ENCODE assay signal across 8 mouse cellular contexts in genomic region chr11:100319492-100320171, GRCm38 (mm10). TPM values are rescaled to one million over a fixed set of nuclear protein-coding genes. Genes with fewer than 3 reads are reported as not detected.
A peak's percentile ranks its signal among the peaks of the same experiment; 100 is the strongest.
DNase-seq lines count a peak whose midpoint lies in the region; ATAC-seq and TF ChIP-seq lines count a peak whose summit lies in the region.

Gene Eif1 (plus strand): TSS chr11:100319885.

- WGBS in forebrain, embryonic 15.5 days = 1% methylated on average over 55 of the region's 58 CpGs
- under 1% methylated on average over 58 of the region's 58 CpGs for WGBS in lung, adult 2 months

- peak within 1 kb of the TSS; percentile 91 to 94 for H3K4me3 ChIP-seq in ES-E14 (ENCODE audit: insufficient read depth in 1 of 2, low read depth in 1 of 2, low read length in 2 of 2, poor library complexity in 1 of 2, severe bottlenecking in 1 of 2)
- peak within 1 kb of the TSS; percentile 89 for H3K4me3 ChIP-seq in forebrain, embryonic 15.5 days
- peak within 1 kb of the TSS; percentile 97 for H3K4me3 ChIP-seq in lung, adult 2 months (replicated peaks; ENCODE audit: extremely low read depth, low read depth, low read length)

- in situ Hi-C loops in ES-E14 (cut with MboI; ENCODE audit: low sequenced_read_pairs in 2 of 2, unreplicated experiment in 2 of 2) = no loop called here

- DNase-seq in ES-E14 (ENCODE audit: low read depth, low spot score) = peak; percentile 100
- peak; percentile 100 for DNase-seq in cerebellum, adult 11-12 months
- DNase-seq in heart, postnatal 25 days (ENCODE audit: low spot score) = peak; percentile 99
- peak; percentile 100 for DNase-seq in layer of hippocampus, adult 18-20 months (ENCODE audit: low spot score in 2 of 2)
- peak; percentile 100 for DNase-seq in lung, adult 2 months
- DNase-seq in thymus, adult 18-20 months = peak; percentile 100

- peak within 1 kb of the TSS; percentile 99 for H3K27ac ChIP-seq in ES-E14 (ENCODE audit: insufficient read depth, low read depth, low read length, poor library complexity, severe bottlenecking)
- H3K27ac ChIP-seq in forebrain, embryonic 15.5 days (replicated peaks) = peak within 1 kb of the TSS; percentile 99

- H3K27me3 ChIP-seq in forebrain, embryonic 15.5 days = no peaks in the 10 kb centered on the region

- H3K9me3 ChIP-seq in ES-E14 (ENCODE audit: control insufficient read depth, insufficient read depth, low read depth, low read length) = no peaks in the 10 kb centered on the region
- H3K9me3 ChIP-seq in forebrain, embryonic 15.5 days = no peaks in the 10 kb centered on the region

- intact Hi-C loops in heart, postnatal 25 days (cut with DNase I) = no loop called here

- peak within 1 kb of the TSS; percentile 78 for H3K4me2 ChIP-seq in forebrain, embryonic 15.5 days (replicated peaks)

- H3K36me3 ChIP-seq in ES-E14 (ENCODE audit: control insufficient read depth, insufficient read depth, low read length, poor library complexity, severe bottlenecking) = peaks cover 20% of the 10 kb centered on the region
- peaks cover 18% of the 10 kb centered on the region for H3K36me3 ChIP-seq in forebrain, embryonic 15.5 days

- TF ChIP-seq POLR2A in lung, adult 2 months (IDR thresholded peaks at IDR 0.05; ENCODE audit: borderline replicate concordance, extremely low read depth, low read depth, low read length) = peak; percentile 62

- peaks cover 6 to 14% of the 10 kb centered on the region in 2 experiments for H3K4me1 ChIP-seq in ES-E14 (ENCODE audit: control insufficient read depth in 2 of 2, insufficient read depth in 2 of 2, low read length in 2 of 2, poor library complexity in 1 of 2)
- peaks cover 17% of the 10 kb centered on the region for H3K4me1 ChIP-seq in forebrain, embryonic 15.5 days
- peaks cover 2% of the 10 kb centered on the region; the same call in 1 of the 2 replicates for H3K4me1 ChIP-seq in lung, adult 2 months (ENCODE audit: control insufficient read depth, insufficient read depth, low read length)

- TF ChIP-seq CTCF in lung, adult 2 months (IDR thresholded peaks at IDR 0.05; ENCODE audit: insufficient read depth, low read length) = no peak

- peak; percentile 91 for ATAC-seq in forebrain, embryonic 15.5 days (replicated peaks)
- peak; percentile 84 for ATAC-seq in neutrophil, adult 5-6 weeks (ENCODE audit: extremely low read depth, insufficient number of reproducible peaks, low FRiP score, poor library complexity, severe bottlenecking)

- H3K9ac ChIP-seq in ES-E14 (ENCODE audit: insufficient read depth, low read depth, low read length, poor library complexity, severe bottlenecking) = peak within 1 kb of the TSS; percentile 99
- peak within 1 kb of the TSS; percentile 97 for H3K9ac ChIP-seq in forebrain, embryonic 15.5 days (replicated peaks)

TF ChIP-seq in ES-E14, 5 proteins besides CTCF, POLR2A, EP300 and RAD21:
- TF ChIP-seq ZNF384 (IDR thresholded peaks at IDR 0.05; ENCODE audit: low read depth, low read length) = no peak
- TF ChIP-seq CHD2 (IDR thresholded peaks at IDR 0.05; ENCODE audit: low read depth, low read length) = no peak
- no peak for TF ChIP-seq ZC3H11A (IDR thresholded peaks at IDR 0.05; ENCODE audit: borderline replicate concordance, low read depth, low read length)
- 0 out of 2 replicates have a peak, but pooled peaks have one; percentile 12 for TF ChIP-seq MAFK (IDR thresholded peaks at IDR 0.05; ENCODE audit: insufficient read depth, low read depth, low read length)
- TF ChIP-seq HCFC1 (IDR thresholded peaks at IDR 0.05; ENCODE audit: borderline replicate concordance, insufficient read depth, low read length) = 0 out of 2 replicates have a peak, but pooled peaks have one; percentile 27

RNA-seq across cellular contexts. Expression of gene Eif1, which starts in this region (rescaled TPM):
- total RNA-seq in ES-E14 (2012; rRNA removed) = 322 and 326 TPM in 2 replicates
- 1,252 and 1,271 TPM in 2 replicates for polyA plus RNA-seq in forebrain, embryonic 15.5 days (2015; fragmentation: Nextera tagmentation; extraction: Ambion mirVana)
- 1,000 to 10,000 TPM; 1,459 to 1,550 TPM for total RNA-seq in heart, postnatal 25 days (2021)
- 100 to 1,000 TPM; 739 to 776 TPM for total RNA-seq in layer of hippocampus, adult 18-20 months (2021)
- polyA plus RNA-seq in lung, adult 2 months (2012; rRNA removed) = 125 and 131 TPM in 2 replicates
- total RNA-seq in neutrophil, adult 5-6 weeks (2017) = 734 and 752 TPM in 2 replicates

Comparison
In these comparisons a context has a peak if more than half of its experiments do, and no peak if none do; other contexts are left out.
1. Peak in every context shown above with its lines: DNase-seq, ATAC-seq, H3K4me3 ChIP-seq and H3K27ac ChIP-seq.